Mouse (Mus musculus): Measurements from ENCODE around the gene Scnn1b.

Gene Scnn1b

GRCm38 (mm10) chr7:121954891-121955669, 90.2 kb downstream of the Scnn1b start:
- in situ Hi-C loops (cut with MboI; ENCODE audit: low pct_unique_long_range_greater_than_20kb in 1 of 2, low sequenced_read_pairs in 2 of 2, unreplicated experiment in 1 of 2): no loop called here

GRCm38 (mm10) chr7:121955802-121956201, 91.0 kb downstream of the Scnn1b start:
- in situ Hi-C loops (cut with MboI; ENCODE audit: low pct_unique_long_range_greater_than_20kb in 1 of 2, low sequenced_read_pairs in 2 of 2, unreplicated experiment in 1 of 2): no loop called here

GRCm38 (mm10) chr7:121961913-121962570, 97.2 kb downstream of the Scnn1b start:
- in situ Hi-C loops (cut with MboI; ENCODE audit: low pct_unique_long_range_greater_than_20kb in 1 of 2, low sequenced_read_pairs in 2 of 2, unreplicated experiment in 1 of 2): loop anchor here (5.0 to 10.0 kb wide), 3 partner anchors 127 to 230 kb away; partner anchors contain the start of gene Scnn1g (in 2 of the 2)

GRCm38 (mm10) chr7:121962571-121962959, 97.7 kb downstream of the Scnn1b start:
- in situ Hi-C loops (cut with MboI; ENCODE audit: low pct_unique_long_range_greater_than_20kb in 1 of 2, low sequenced_read_pairs in 2 of 2, unreplicated experiment in 1 of 2): loop anchor here (5.0 to 10.0 kb wide), 3 partner anchors 128 to 230 kb away; partner anchors contain the start of gene Scnn1g (in 2 of the 2)

GRCm38 (mm10) chr7:121963883-121964398, 99.1 kb downstream of the Scnn1b start:
- in situ Hi-C loops (cut with MboI; ENCODE audit: low pct_unique_long_range_greater_than_20kb in 1 of 2, low sequenced_read_pairs in 2 of 2, unreplicated experiment in 1 of 2): loop anchor here (5.0 to 10.0 kb wide), 3 partner anchors 129 to 232 kb away; partner anchors contain the start of gene Scnn1g (in 2 of the 2)

GRCm38 (mm10) chr7:121966169-121966568, 101.3 kb downstream of the Scnn1b start:
- in situ Hi-C loops (cut with MboI; ENCODE audit: low pct_unique_long_range_greater_than_20kb in 1 of 2, low sequenced_read_pairs in 2 of 2, unreplicated experiment in 1 of 2): loop anchor here (10.0 kb wide), 2 partner anchors 131 to 231 kb away; partner anchors contain the start of gene Scnn1g (in 1 of the 2)

Data from mouse embryonic stem cell (cell line).